Comparison of ENCODE assay signal across 24 mouse cellular contexts in genomic region chr3:79501166-79501728, GRCm38 (mm10).
A peak's percentile ranks its signal among the peaks of the same experiment; 100 is the strongest.
DNase-seq lines count a peak whose midpoint lies in the region; ATAC-seq and TF ChIP-seq lines count a peak whose summit lies in the region.
"Had no signal": no experiment of that assay in that cellular context is flagged by ENCODE, and none has a peak within 500 bp of the region (broad histone marks: within the 10 kb centered on the region; RNA-seq: fewer than 3 reads in every experiment).

No protein-coding gene starts in this region.

- H3K9ac ChIP-seq in lung, postnatal 0 days (replicated peaks; ENCODE audit: low read depth): no peak overlapping the region
- no peak overlapping the region for H3K9ac ChIP-seq in stomach, postnatal 0 days (ENCODE audit: low read length)
- H3K9ac ChIP-seq: heart, embryonic 13.5 days; limb, embryonic 12.5 days; neural tube, embryonic 15.5 days had no signal

- peaks cover 5% of the 10 kb centered on the region; the same call in 1 of the 2 replicates for H3K36me3 ChIP-seq in lung, postnatal 0 days (ENCODE audit: insufficient read depth, low read length)
- peaks cover 5% of the 10 kb centered on the region for H3K36me3 ChIP-seq in stomach, postnatal 0 days (ENCODE audit: control insufficient read depth, insufficient read depth, low read length)

- H3K27ac ChIP-seq in lung, postnatal 0 days (ENCODE audit: low read length): no peak overlapping the region
- no peak overlapping the region for H3K27ac ChIP-seq in stomach, postnatal 0 days (replicated peaks)
- H3K27ac ChIP-seq: heart, embryonic 13.5 days; hindbrain, postnatal 0 days; kidney, postnatal 0 days; limb, embryonic 12.5 days; neural tube, embryonic 15.5 days had no signal

- no peaks in the 10 kb centered on the region for H3K4me1 ChIP-seq in lung, postnatal 0 days (ENCODE audit: insufficient read depth, low read depth, low read length)
- no peaks in the 10 kb centered on the region for H3K4me1 ChIP-seq in stomach, postnatal 0 days (replicated peaks; ENCODE audit: control insufficient read depth, insufficient read depth)
- H3K4me1 ChIP-seq: heart, embryonic 13.5 days; limb, embryonic 12.5 days; neural tube, embryonic 15.5 days had no signal

- DNase-seq in heart, adult 11 months: peak; percentile 54
- no peak for DNase-seq in heart, adult 8-10 months (ENCODE audit: low spot score)
- DNase-seq in lung, postnatal 10 days: peak; percentile 26
- no peak for DNase-seq in lung, postnatal 0 days (ENCODE audit: low spot score)
- no peak for DNase-seq in Patski (ENCODE audit: low read depth, low spot score)
- DNase-seq in stomach, postnatal 0 days (ENCODE audit: low spot score): no peak
- DNase-seq in cerebellum, postnatal 10 days: no peak
- DNase-seq: adrenal gland, adult 2 months; cerebellum, adult 11 months; cerebellum, adult 9-11 months; heart, postnatal 14 days; kidney, adult 18-20 months; lung, adult 18-20 months; lung, postnatal 36 days; spleen, adult 18-20 months; thymus, postnatal 14 days had no signal

- H3K4me3 ChIP-seq in lung, postnatal 0 days (ENCODE audit: low read depth, low read length): no peak overlapping the region
- H3K4me3 ChIP-seq in stomach, postnatal 0 days (ENCODE audit: low read depth, low read length): no peak overlapping the region
- H3K4me3 ChIP-seq: heart, embryonic 13.5 days; limb, embryonic 12.5 days; midbrain, embryonic 10.5 days; neural tube, embryonic 15.5 days had no signal

- no peak overlapping the region for H3K4me2 ChIP-seq in lung, postnatal 0 days (replicated peaks; ENCODE audit: low read depth, low read length)
- H3K4me2 ChIP-seq in stomach, postnatal 0 days (replicated peaks; ENCODE audit: low read depth): no peak overlapping the region
- H3K4me2 ChIP-seq: heart, embryonic 13.5 days; limb, embryonic 12.5 days; liver, embryonic 11.5 days; neural tube, embryonic 15.5 days had no signal

- CTCF ChIA-PET in Patski (lab: Charles Lee): interaction anchor here (0.7 to 2.3 kb wide), 6 partner anchors 9 to 300 kb away, joined by 3 to 10 read pairs (median 4); no protein-coding TSS in a partner anchor

- in situ Hi-C loops in Patski (cut with MboI; ENCODE audit: low pct_unique_long_range_greater_than_20kb): no loop called here

- TF ChIP-seq EP300 in lung, postnatal 0 days (IDR thresholded peaks at IDR 0.05): no peak
- no peak for TF ChIP-seq EP300 in stomach, postnatal 0 days (optimal IDR thresholded peaks at IDR 0.05)

- ATAC-seq in lung, postnatal 0 days: no peak
- ATAC-seq in Patski: peak; percentile 63
- ATAC-seq in stomach, postnatal 0 days (ENCODE audit: low FRiP score, low TSS enrichment): no peak
- no peak for ATAC-seq in CD4-positive, CD25-positive, alpha-beta regulatory T cell, adult 4 months
- ATAC-seq: hindbrain, postnatal 0 days had no signal

- H3K27me3 ChIP-seq in lung, postnatal 0 days (replicated peaks; ENCODE audit: insufficient read depth, low read length): no peaks in the 10 kb centered on the region
- H3K27me3 ChIP-seq in Patski: no peaks in the 10 kb centered on the region
- H3K27me3 ChIP-seq in stomach, postnatal 0 days (ENCODE audit: control insufficient read depth, insufficient read depth, low read length): no peaks in the 10 kb centered on the region
- H3K27me3 ChIP-seq: heart, embryonic 13.5 days; limb, embryonic 12.5 days; neural tube, embryonic 15.5 days had no signal

- H3K9me3 ChIP-seq in lung, postnatal 0 days (ENCODE audit: low read length): no peaks in the 10 kb centered on the region
- no peaks in the 10 kb centered on the region for H3K9me3 ChIP-seq in stomach, postnatal 0 days (ENCODE audit: control insufficient read depth, low read length)
- H3K9me3 ChIP-seq: heart, embryonic 13.5 days; midbrain, embryonic 10.5 days; neural tube, embryonic 15.5 days had no signal

- TF ChIP-seq CTCF in lung, postnatal 0 days (IDR thresholded peaks at IDR 0.05): no peak; the same call in 1 of the 2 replicates
- TF ChIP-seq CTCF in Patski (IDR thresholded peaks at IDR 0.05): no peak
- TF ChIP-seq CTCF in stomach, postnatal 0 days (IDR thresholded peaks at IDR 0.05; ENCODE audit: low read depth): peak; percentile 36

- POLR2A ChIA-PET in Patski (lab: Charles Lee): no interaction called here

- 78% methylated on average over 2 of the region's 2 CpGs for WGBS in lung, postnatal 0 days
- 93% methylated on average over 2 of the region's 2 CpGs for WGBS in stomach, postnatal 0 days

Comparison
In these comparisons a context has a peak if more than half of its experiments do, and no peak if none do; other contexts are left out.
1. DNase-seq: peak in heart, adult 11 months (single experiment) and lung, postnatal 10 days (single experiment); none in heart, adult 8-10 months (single experiment), lung, postnatal 0 days (single experiment), Patski (single experiment), stomach, postnatal 0 days (single experiment) and cerebellum, postnatal 10 days (0 of 2).